Mouse (Mus musculus) lung, embryonic 14.5 days (tissue): ENCODE data around the gene Astl. TPM values are rescaled to one million over a fixed set of nuclear protein-coding genes. Genes with fewer than 3 reads are reported as not detected.
A peak's percentile ranks its signal among the peaks of the same experiment; 100 is the strongest.

ENCODE experiments used
- ATAC-seq: fragments of 200-750 bp; cut with Nextera tagmentation; 2 replicates; pipeline ENCODE4 v1.8.0; 2017; ENCODE audit warnings: mild to moderate bottlenecking, moderate TSS enrichment, moderate library complexity; ENCODE audit not compliant: insufficient read depth
- DNase-seq: peaks from one replicate; pipeline ENCODE4 v3.0.0-alpha.2; 2015
- H3K27ac ChIP-seq: fragments of 300-500 bp; sonication (generic); 2 replicates; pipeline ENCODE4 v1.5.1; 2014; ENCODE audit warnings: low read depth, mild to moderate bottlenecking, moderate library complexity
- H3K27me3 ChIP-seq: fragments of 300-500 bp; sonication (generic); 2 replicates; pipeline ENCODE4 v1.6.1; 2014; ENCODE audit warnings: low read length, control low read depth; ENCODE audit not compliant: insufficient read depth
- H3K36me3 ChIP-seq: fragments of 300-500 bp; sonication (generic); 2 replicates; pipeline ENCODE4 v1.6.1; 2014; ENCODE audit warnings: control low read depth; ENCODE audit not compliant: insufficient read depth
- H3K4me1 ChIP-seq: fragments of 300-500 bp; sonication (generic); 2 replicates; pipeline ENCODE4 v1.6.1; 2014; ENCODE audit warnings: antibody characterized with exemption, control low read depth; ENCODE audit not compliant: insufficient read depth
- H3K4me2 ChIP-seq: fragments of 300-500 bp; sonication (generic); 2 replicates; pipeline ENCODE4 v1.6.1; 2014; ENCODE audit warnings: mild to moderate bottlenecking
- H3K4me3 ChIP-seq: fragments of 300-500 bp; sonication (generic); 2 replicates; pipeline ENCODE4 v1.5.1; 2014; ENCODE audit warnings: low read depth, low read length
- H3K9ac ChIP-seq: fragments of 300-500 bp; sonication (generic); 2 replicates; pipeline ENCODE4 v1.6.1; 2014
- H3K9me3 ChIP-seq: fragments of 300-500 bp; sonication (generic); 2 replicates; pipeline ENCODE4 v1.6.1; 2016; ENCODE audit warnings: low read depth, low read length, control low read depth
- CTCF ChIP-seq: IDR thresholded peaks from 2 replicates; pipeline ENCODE4 v1.5.1; 2016; ENCODE audit warnings: antibody characterized with exemption, low read depth
- WGBS: fragments of 180-500 bp; shearing (Covaris S2); extraction: QIAGEN DNeasy Blood & Tissue Kit; methylation state at CpG from one replicate; pipeline ENCODE4 v1.1.7; 2014; 5-methylcytosine and 5-hydroxymethylcytosine counted together
- polyA plus RNA-seq: library from polyadenylated mRNA; unstranded; fragments of >200 nt; fragmentation: Nextera tagmentation; extraction: Ambion mirVana; gene quantifications from 2 replicates; pipeline ENCODE4 v1.2.1, GENCODE M21; 2014

Astl gene
- polyA plus RNA-seq, 1 experiment from 2014 or later: not detected

DNA sequence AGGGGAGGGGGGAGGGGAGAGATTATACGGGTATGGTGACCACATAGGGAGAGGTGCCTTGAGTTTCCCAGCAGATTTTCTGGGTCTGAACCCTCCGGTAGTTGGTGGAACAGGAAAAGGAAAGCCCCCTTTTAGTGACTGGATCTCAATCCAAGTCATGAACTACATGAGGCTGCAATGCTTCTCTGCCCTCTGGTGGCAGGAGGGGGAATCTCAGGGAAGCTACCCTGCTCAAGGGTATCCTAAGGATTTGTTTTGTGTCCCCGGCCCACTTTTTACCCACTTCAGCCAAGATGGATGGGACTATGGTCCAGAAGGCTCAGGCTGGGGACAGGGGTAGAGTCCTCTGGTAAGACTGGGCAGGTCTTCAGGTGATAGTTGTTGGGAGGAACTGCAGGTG is 2.7 kb downstream of the Astl start:
- Histone ChIP-seq H3K27me3 (peaks cover 16% of the 10 kb centered on the region), H3K4me2 (no peak overlapping the region), H3K4me3 (no peak overlapping the region), H3K9me3 (no peaks in the 10 kb centered on the region), H3K27ac (no peak overlapping the region), H3K4me1 (no peaks in the 10 kb centered on the region), H3K36me3 (0 out of 2 replicates have a peak, but pooled peaks cover 2% of the 10 kb centered on the region), H3K9ac (no peak overlapping the region)
- peak; percentile 91 for TF ChIP-seq CTCF
- peak; percentile 80 for DNase-seq
- WGBS: 7% methylated on average over 3 of the region's 3 CpGs
- ATAC-seq: peak; percentile 9; the same call in 1 of the 2 replicates

GRCm38 (mm10) chr2:127346334-127346733 is 7.9 kb downstream of the Astl start:
- no peak overlapping the region for H3K9ac ChIP-seq
- no peaks in the 10 kb centered on the region for H3K27me3 ChIP-seq
- DNase-seq: peak; percentile 35
- 68% methylated on average over 1 of the region's 1 CpGs for WGBS
- H3K4me1 ChIP-seq: no peaks in the 10 kb centered on the region
- H3K36me3 ChIP-seq: no peaks in the 10 kb centered on the region
- no peak for ATAC-seq
- H3K9me3 ChIP-seq: no peaks in the 10 kb centered on the region
- H3K4me3 ChIP-seq: no peak overlapping the region
- TF ChIP-seq CTCF: peak; percentile 48
- no peak overlapping the region for H3K4me2 ChIP-seq
- no peak overlapping the region for H3K27ac ChIP-seq

DNA sequence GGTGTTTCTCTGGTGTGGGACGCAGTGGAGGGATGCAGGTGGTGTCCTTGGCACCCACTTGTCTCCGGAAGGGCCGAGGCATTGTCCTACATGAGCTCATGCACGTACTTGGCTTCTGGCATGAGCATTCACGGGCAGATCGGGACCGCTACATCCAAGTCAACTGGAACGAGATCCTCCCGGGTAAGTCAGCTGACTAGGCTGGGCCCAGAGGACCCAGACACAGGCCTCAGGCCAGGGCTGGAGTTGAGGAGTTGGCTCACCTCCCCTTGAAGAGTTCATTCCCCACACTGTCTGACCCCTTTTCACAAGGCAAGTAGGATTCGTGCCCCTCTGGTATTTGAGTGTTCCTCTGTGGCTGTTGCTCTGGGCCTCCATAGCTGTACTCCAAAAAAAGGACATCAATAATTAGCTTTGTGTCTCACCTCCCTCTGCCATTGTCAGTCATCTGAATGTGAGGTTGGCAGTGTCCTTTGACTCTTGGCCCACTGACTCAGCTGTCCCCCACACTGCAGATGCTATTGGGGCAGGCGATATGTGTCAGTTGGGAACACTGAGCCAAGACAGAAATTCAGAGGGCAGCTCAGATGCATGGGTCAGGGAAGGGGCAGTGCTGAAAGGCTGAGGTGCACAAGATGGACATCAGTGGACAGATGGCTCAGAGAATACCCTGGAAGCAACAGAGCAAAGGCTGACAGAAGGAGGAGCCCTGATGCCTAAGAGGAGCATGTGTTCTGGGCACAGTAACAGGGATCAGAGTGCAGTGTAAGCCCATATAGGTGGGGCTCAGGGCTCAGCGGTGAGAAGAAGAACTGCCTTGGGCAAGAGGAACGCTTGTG is 8.9 kb downstream of the Astl start:
- Histone ChIP-seq H3K9me3 (no peaks in the 10 kb centered on the region), H3K4me3 (no peak overlapping the region), H3K4me2 (no peak overlapping the region), H3K27ac (no peak overlapping the region), H3K9ac (no peak overlapping the region), H3K27me3 (no peaks in the 10 kb centered on the region), H3K36me3 (no peaks in the 10 kb centered on the region), H3K4me1 (no peaks in the 10 kb centered on the region)
- TF ChIP-seq CTCF: no peak
- 75% methylated on average over 13 of the region's 13 CpGs for WGBS
- no peak for DNase-seq
- no peak for ATAC-seq

DNA sequence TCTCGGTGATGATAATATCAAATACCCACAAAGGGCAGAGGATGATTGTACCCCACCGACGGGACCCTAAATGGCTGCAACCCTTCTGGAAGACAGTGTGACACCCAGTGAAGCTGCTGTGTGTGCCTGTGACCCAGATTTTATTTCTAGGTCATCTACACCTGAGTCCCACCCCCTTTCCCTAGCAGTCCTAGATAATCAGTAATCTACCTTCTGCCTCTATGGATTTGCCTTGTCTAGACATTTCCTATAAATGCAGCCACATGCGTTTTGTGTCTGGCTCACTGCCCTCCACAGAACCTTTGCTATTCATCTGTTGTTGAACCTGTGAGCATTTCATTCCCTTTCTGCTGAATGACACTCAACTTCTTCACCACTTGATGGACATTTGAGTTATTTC is 15.4 kb downstream of the Astl start:
- no peak overlapping the region for H3K9ac ChIP-seq
- 0 out of 2 replicates have a peak, but pooled peaks cover 9% of the 10 kb centered on the region for H3K27me3 ChIP-seq
- no peak overlapping the region for H3K27ac ChIP-seq
- no peaks in the 10 kb centered on the region for H3K9me3 ChIP-seq
- no peaks in the 10 kb centered on the region for H3K4me1 ChIP-seq
- TF ChIP-seq CTCF: no peak
- no peak overlapping the region for H3K4me2 ChIP-seq
- DNase-seq: no peak
- H3K36me3 ChIP-seq: no peaks in the 10 kb centered on the region
- 76% methylated on average over 4 of the region's 4 CpGs for WGBS
- no peak overlapping the region for H3K4me3 ChIP-seq
- ATAC-seq: no peak

GRCm38 (mm10) chr2:127362459-127363281 is 24.2 kb downstream of the Astl start, which contains the start of gene Adra2b:
Adra2b (plus strand) TSS chr2:127363208.
- Histone ChIP-seq H3K36me3 (no peaks in the 10 kb centered on the region), H3K27ac (no peak within 1 kb of the TSS), H3K27me3 (peaks cover 54% of the 10 kb centered on the region), H3K4me2 (peak within 1 kb of the TSS; percentile 79), H3K9me3 (no peaks in the 10 kb centered on the region), H3K9ac (peak within 1 kb of the TSS; percentile 32), H3K4me3 (peak within 1 kb of the TSS; percentile 42), H3K4me1 (peaks cover 3% of the 10 kb centered on the region; the same call in 1 of the 2 replicates)
- DNase-seq (peak; percentile 90), ATAC-seq (peak; percentile 83)
- TF ChIP-seq CTCF: peak; percentile 86
- WGBS: under 1% methylated on average over 48 of the region's 49 CpGs

DNA sequence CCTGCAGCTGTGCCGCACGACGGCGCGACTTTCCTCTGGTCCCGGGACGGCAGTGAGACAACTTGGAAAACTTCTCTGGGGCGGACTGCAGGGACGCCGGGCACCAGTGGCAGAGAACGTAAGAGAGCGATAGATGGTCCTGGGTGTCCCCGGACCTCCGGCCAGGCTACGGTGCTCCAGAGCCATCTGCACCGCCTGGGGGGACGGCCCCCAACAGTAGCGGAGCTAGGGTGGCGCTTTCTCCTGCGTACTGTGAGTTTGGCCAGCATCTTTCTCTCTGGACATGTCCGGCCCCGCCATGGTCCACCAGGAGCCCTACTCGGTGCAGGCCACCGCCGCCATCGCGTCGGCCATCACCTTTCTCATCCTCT is 24.8 kb downstream of the Astl start:
- WGBS: under 1% methylated on average over 28 of the region's 28 CpGs
- no peak for TF ChIP-seq CTCF
- peak; percentile 40; the same call in 1 of the 2 replicates for ATAC-seq
- H3K4me3 ChIP-seq: peak overlapping the region; percentile 42
- no peaks in the 10 kb centered on the region for H3K36me3 ChIP-seq
- no peak for DNase-seq
- peak overlapping the region; percentile 79 for H3K4me2 ChIP-seq
- peak overlapping the region; percentile 32 for H3K9ac ChIP-seq
- H3K27me3 ChIP-seq: peaks cover 54% of the 10 kb centered on the region
- no peak overlapping the region for H3K27ac ChIP-seq
- no peaks in the 10 kb centered on the region for H3K9me3 ChIP-seq
- peaks cover 3% of the 10 kb centered on the region; the same call in 1 of the 2 replicates for H3K4me1 ChIP-seq

- peaks cover 54% of the 10 kb centered on the region for H3K27me3 ChIP-seq
Observed at GRCm38 (mm10) chr2:127363696-127364095, 25.3 kb downstream of the Astl start.

More at GRCm38 (mm10) chr2:127363696-127364095, 25.3 kb downstream of the Astl start:
- peak overlapping the region; percentile 42 for H3K4me3 ChIP-seq
- no peak overlapping the region for H3K9ac ChIP-seq
- ATAC-seq (no peak), DNase-seq (no peak)
- H3K9me3 ChIP-seq: no peaks in the 10 kb centered on the region
- H3K36me3 ChIP-seq: no peaks in the 10 kb centered on the region
- peak overlapping the region; percentile 79 for H3K4me2 ChIP-seq
- H3K27ac ChIP-seq: no peak overlapping the region
- peaks cover 3% of the 10 kb centered on the region; the same call in 1 of the 2 replicates for H3K4me1 ChIP-seq
- no peak for TF ChIP-seq CTCF
- WGBS: 4% methylated on average over 20 of the region's 20 CpGs
